In the genomic region with DNA sequence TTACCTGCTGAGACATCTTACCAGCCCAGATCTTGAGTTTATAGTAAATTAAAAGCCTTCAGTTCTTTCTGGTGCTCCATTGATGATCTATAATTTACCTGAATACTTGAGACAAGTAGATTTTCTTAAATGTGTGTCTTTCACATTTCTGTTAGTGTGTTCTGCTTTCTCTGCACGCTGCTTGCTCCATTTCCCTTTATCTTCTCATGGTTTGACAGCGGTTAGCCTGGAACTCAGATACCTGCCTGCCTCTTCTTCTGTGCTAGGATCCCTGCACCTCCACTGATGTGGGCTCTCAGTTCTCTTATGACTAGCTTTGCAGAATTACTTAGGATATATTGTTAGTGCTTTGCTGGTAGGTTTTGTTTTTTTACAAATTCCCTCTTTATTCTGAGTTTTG, we compare ENCODE assay signal across 20 mouse cellular contexts. TPM values are rescaled to one million over a fixed set of nuclear protein-coding genes. Genes with fewer than 3 reads are reported as not detected.
A peak's percentile ranks its signal among the peaks of the same experiment; 100 is the strongest.
DNase-seq lines count a peak whose midpoint lies in the region; ATAC-seq and TF ChIP-seq lines count a peak whose summit lies in the region.
"Had no signal": no experiment of that assay in that cellular context is flagged by ENCODE, and none has a peak within 500 bp of the region (broad histone marks: within the 10 kb centered on the region; RNA-seq: fewer than 3 reads in every experiment).

No protein-coding gene starts in this region.

- H3K9ac ChIP-seq in forebrain, embryonic 13.5 days = no peak overlapping the region
- no peak overlapping the region for H3K9ac ChIP-seq in forebrain, embryonic 12.5 days
- H3K9ac ChIP-seq in forebrain, postnatal 0 days = no peak overlapping the region
- no peak overlapping the region for H3K9ac ChIP-seq in midbrain, embryonic 16.5 days (ENCODE audit: low read depth, low read length)
- H3K9ac ChIP-seq: embryonic facial prominence, embryonic 13.5 days; heart, embryonic 12.5 days; liver, embryonic 14.5 days; lung, embryonic 15.5 days had no signal

- peaks cover 56% of the 10 kb centered on the region for H3K4me1 ChIP-seq in forebrain, embryonic 13.5 days
- peaks cover 41% of the 10 kb centered on the region for H3K4me1 ChIP-seq in forebrain, embryonic 12.5 days
- H3K4me1 ChIP-seq in forebrain, postnatal 0 days (ENCODE audit: insufficient read depth) = peaks cover 25% of the 10 kb centered on the region
- H3K4me1 ChIP-seq in midbrain, embryonic 16.5 days (ENCODE audit: control insufficient read depth, insufficient read depth, low read length) = peaks cover 31% of the 10 kb centered on the region

- H3K4me3 ChIP-seq in forebrain, embryonic 13.5 days = no peak overlapping the region
- H3K4me3 ChIP-seq in forebrain, embryonic 12.5 days (replicated peaks) = no peak overlapping the region
- no peak overlapping the region for H3K4me3 ChIP-seq in layer of hippocampus, adult 2 months
- no peak overlapping the region for H3K4me3 ChIP-seq in forebrain, postnatal 0 days (ENCODE audit: low read depth, low read length)
- H3K4me3 ChIP-seq in midbrain, embryonic 16.5 days (ENCODE audit: low read depth, low read length) = no peak overlapping the region
- H3K4me3 ChIP-seq: embryonic facial prominence, embryonic 13.5 days; heart, embryonic 12.5 days; lung, embryonic 15.5 days; neural tube, embryonic 13.5 days had no signal

- H3K36me3 ChIP-seq in forebrain, embryonic 13.5 days (ENCODE audit: poor library complexity, severe bottlenecking) = no peaks in the 10 kb centered on the region
- H3K36me3 ChIP-seq in forebrain, embryonic 12.5 days (replicated peaks) = no peaks in the 10 kb centered on the region
- H3K36me3 ChIP-seq in forebrain, postnatal 0 days (ENCODE audit: insufficient read depth) = no peaks in the 10 kb centered on the region
- no peaks in the 10 kb centered on the region for H3K36me3 ChIP-seq in midbrain, embryonic 16.5 days (ENCODE audit: control insufficient read depth, insufficient read depth, low read length)
- H3K36me3 ChIP-seq: embryonic facial prominence, embryonic 13.5 days; lung, embryonic 15.5 days; neural tube, embryonic 13.5 days had no signal

- H3K27ac ChIP-seq in forebrain, embryonic 13.5 days = peak overlapping the region; percentile 68
- H3K27ac ChIP-seq in forebrain, embryonic 12.5 days = no peak overlapping the region; the same call in 1 of the 2 replicates
- peak overlapping the region; percentile 89 for H3K27ac ChIP-seq in layer of hippocampus, adult 2 months
- H3K27ac ChIP-seq in forebrain, postnatal 0 days (ENCODE audit: low read depth, low read length) = peak overlapping the region; percentile 57
- peak overlapping the region; percentile 61; the same call in 1 of the 2 replicates for H3K27ac ChIP-seq in midbrain, embryonic 16.5 days (ENCODE audit: low read length)
- H3K27ac ChIP-seq: embryonic facial prominence, embryonic 13.5 days; liver, embryonic 14.5 days; macrophage had no signal

- no peak for TF ChIP-seq CTCF in layer of hippocampus, adult 2 months (conservative IDR thresholded peaks at IDR 0.05)
- no peak for TF ChIP-seq CTCF in forebrain, postnatal 0 days (IDR thresholded peaks at IDR 0.05; ENCODE audit: low read depth)

- no peaks in the 10 kb centered on the region for H3K9me3 ChIP-seq in forebrain, embryonic 13.5 days (replicated peaks)
- no peaks in the 10 kb centered on the region for H3K9me3 ChIP-seq in forebrain, embryonic 12.5 days
- no peaks in the 10 kb centered on the region for H3K9me3 ChIP-seq in forebrain, postnatal 0 days (ENCODE audit: low read length)
- no peaks in the 10 kb centered on the region for H3K9me3 ChIP-seq in midbrain, embryonic 16.5 days (replicated peaks; ENCODE audit: control insufficient read depth, low read length, poor library complexity, severe bottlenecking)
- H3K9me3 ChIP-seq: embryonic facial prominence, embryonic 13.5 days; heart, embryonic 12.5 days; lung, embryonic 15.5 days; neural tube, embryonic 13.5 days had no signal

- no peak for DNase-seq in layer of hippocampus, adult 2 months (ENCODE audit: low spot score in 2 of 2)
- DNase-seq in layer of hippocampus, adult 9-10 months (ENCODE audit: low spot score) = no peak
- no peak for DNase-seq in forebrain, postnatal 0 days
- no peak for DNase-seq in thymus, postnatal 36 days
- no peak for DNase-seq in frontal cortex, adult 2 months (ENCODE audit: extremely low spot score in 1 of 2, low spot score in 1 of 2)
- DNase-seq: adrenal gland, postnatal 10 days; heart, postnatal 14 days; kidney, adult 2 months; kidney, postnatal 10 days; spleen, adult 18-20 months had no signal

- H3K27me3 ChIP-seq in forebrain, embryonic 13.5 days = no peaks in the 10 kb centered on the region
- no peaks in the 10 kb centered on the region for H3K27me3 ChIP-seq in forebrain, embryonic 12.5 days
- H3K27me3 ChIP-seq in forebrain, postnatal 0 days (ENCODE audit: insufficient read depth, low read length) = no peaks in the 10 kb centered on the region
- H3K27me3 ChIP-seq in midbrain, embryonic 16.5 days (ENCODE audit: control insufficient read depth, insufficient read depth, low read depth, low read length) = no peaks in the 10 kb centered on the region
- H3K27me3 ChIP-seq: embryonic facial prominence, embryonic 13.5 days; heart, embryonic 12.5 days; lung, embryonic 15.5 days; neural tube, embryonic 13.5 days; Patski had no signal

- no peak overlapping the region for H3K4me2 ChIP-seq in forebrain, embryonic 13.5 days
- H3K4me2 ChIP-seq in forebrain, embryonic 12.5 days = no peak overlapping the region
- H3K4me2 ChIP-seq in forebrain, postnatal 0 days (ENCODE audit: low read depth) = no peak overlapping the region
- H3K4me2 ChIP-seq in midbrain, embryonic 16.5 days (ENCODE audit: low read length) = no peak overlapping the region
- H3K4me2 ChIP-seq: embryonic facial prominence, embryonic 13.5 days; heart, embryonic 12.5 days; lung, embryonic 15.5 days had no signal

- no peak for ATAC-seq in forebrain, embryonic 13.5 days
- ATAC-seq in forebrain, embryonic 12.5 days (ENCODE audit: low FRiP score) = no peak
- no peak for ATAC-seq in forebrain, postnatal 0 days
- no peak for ATAC-seq in midbrain, embryonic 16.5 days
- ATAC-seq: Patski had no signal

- WGBS in forebrain, embryonic 13.5 days = 89% methylated on average over 2 of the region's 2 CpGs
- WGBS in forebrain, embryonic 12.5 days = 78% methylated on average over 2 of the region's 2 CpGs
- WGBS in forebrain, postnatal 0 days = 78% methylated on average over 2 of the region's 2 CpGs
- 64% methylated on average over 2 of the region's 2 CpGs for whole genome bisulfite sequencing in midbrain, embryonic 16.5 days

RNA-seq across cellular contexts. Expression of gene Atf7ip, which starts 40.3 kb away (rescaled TPM):
- 47.3 and 56.6 TPM in 2 replicates for polyA plus RNA-seq in forebrain, embryonic 13.5 days (2015; fragmentation: Nextera tagmentation; extraction: Ambion mirVana)
- polyA plus RNA-seq in forebrain, embryonic 12.5 days (2016; fragmentation: Nextera tagmentation; extraction: Ambion mirVana) = 63.2 and 72.4 TPM in 2 replicates
- 100 to 1,000 TPM; 103 to 116 TPM for total RNA-seq in layer of hippocampus, adult 2 months (2021)
- 35.0 and 54.8 TPM in 2 replicates for total RNA-seq in forebrain, postnatal 0 days (2014; rRNA removed)
- 12.6 and 23.5 TPM in 2 replicates for polyA plus RNA-seq in forebrain, postnatal 0 days (2015; fragmentation: Nextera tagmentation; extraction: Ambion mirVana)
- 38.2 and 40.6 TPM in 2 replicates for polyA plus RNA-seq in midbrain, embryonic 16.5 days (2015; fragmentation: Nextera tagmentation; extraction: Ambion mirVana)
- polyA plus RNA-seq in frontal cortex, adult 2 months (2012; rRNA removed) = 42.8 and 49.5 TPM in 2 replicates
